23 mouse cellular contexts compared by ENCODE assay signal in genomic region chrX:102085798-102086443, GRCm38 (mm10). TPM values are rescaled to one million over a fixed set of nuclear protein-coding genes. Genes with fewer than 3 reads are reported as not detected.
DNase-seq lines count a peak whose midpoint lies in the region; ATAC-seq and TF ChIP-seq lines count a peak whose summit lies in the region.
"Had no signal": no experiment of that assay in that cellular context is flagged by ENCODE, and none has a peak within 500 bp of the region (broad histone marks: within the 10 kb centered on the region; RNA-seq: fewer than 3 reads in every experiment).

No protein-coding gene starts in this region.

- H3K4me3 ChIP-seq in intestine, embryonic 16.5 days (ENCODE audit: low read length), result no peak overlapping the region
- H3K4me3 ChIP-seq in small intestine, adult 2 months (ENCODE audit: low read depth, low read length), result no peak overlapping the region
- H3K4me3 ChIP-seq: embryonic facial prominence, embryonic 12.5 days; heart, adult 2 months; hindbrain, embryonic 12.5 days; limb, embryonic 13.5 days; lung, embryonic 15.5 days had no signal

- no peaks in the 10 kb centered on the region; the same call in 1 of the 2 replicates for H3K4me1 ChIP-seq in intestine, embryonic 16.5 days (ENCODE audit: control insufficient read depth, insufficient read depth, low read length)
- peaks cover 3% of the 10 kb centered on the region; the same call in 1 of the 2 replicates for H3K4me1 ChIP-seq in small intestine, adult 2 months (ENCODE audit: control insufficient read depth, insufficient read depth, insufficient read length, low read length)
- H3K4me1 ChIP-seq: embryonic facial prominence, embryonic 12.5 days; lung, embryonic 15.5 days had no signal

- no peak overlapping the region for H3K27ac ChIP-seq in intestine, embryonic 16.5 days (ENCODE audit: low read length)
- H3K27ac ChIP-seq in small intestine, adult 2 months (ENCODE audit: insufficient read depth, low read depth, low read length), result 0 out of 2 replicates have a peak overlapping the region, but pooled peaks have one; percentile 6
- H3K27ac ChIP-seq: embryonic facial prominence, embryonic 12.5 days; heart, adult 2 months; hindbrain, embryonic 12.5 days; limb, embryonic 13.5 days; lung, embryonic 15.5 days had no signal

- no peak overlapping the region for H3K4me2 ChIP-seq in intestine, embryonic 16.5 days (ENCODE audit: low read depth, low read length)
- H3K4me2 ChIP-seq: embryonic facial prominence, embryonic 12.5 days; hindbrain, embryonic 12.5 days; limb, embryonic 13.5 days; lung, embryonic 15.5 days had no signal

- 79% methylated on average over 8 of the region's 8 CpGs for WGBS in intestine, embryonic 16.5 days
- WGBS in small intestine, adult 2 months, result 46% methylated on average over 8 of the region's 8 CpGs

- no peaks in the 10 kb centered on the region for H3K9me3 ChIP-seq in intestine, embryonic 16.5 days (ENCODE audit: control insufficient read depth, low read length)
- H3K9me3 ChIP-seq: embryonic facial prominence, embryonic 12.5 days; hindbrain, embryonic 12.5 days; limb, embryonic 13.5 days; lung, embryonic 15.5 days had no signal

- no peak for TF ChIP-seq POLR2A in small intestine, adult 2 months (IDR thresholded peaks at IDR 0.05; ENCODE audit: low read depth, low read length)

- peak; percentile 91 for ATAC-seq in intestine, embryonic 16.5 days
- ATAC-seq in activated CD4-positive, CD25-positive, alpha-beta regulatory T cell, adult 4 months, result no peak
- ATAC-seq: forebrain, postnatal 0 days had no signal

- no peaks in the 10 kb centered on the region for H3K27me3 ChIP-seq in intestine, embryonic 16.5 days (replicated peaks; ENCODE audit: control insufficient read depth, insufficient read depth, low read length)
- no peaks in the 10 kb centered on the region for H3K27me3 ChIP-seq in small intestine, adult 2 months (ENCODE audit: control insufficient read depth, insufficient read depth, low read length)

- peak; percentile 69 for DNase-seq in kidney, adult 9 months
- DNase-seq in kidney, postnatal 10 days, result no peak
- DNase-seq in kidney, postnatal 36 days, result peak; percentile 31 to 40
- no peak for DNase-seq in B cell, adult 2 months
- DNase-seq in layer of hippocampus, postnatal 36 days, result no peak
- DNase-seq: adrenal gland, postnatal 10 days; cerebellum, adult 18-20 months; cerebellum, postnatal 14 days; forebrain, postnatal 0 days; gastrocnemius, postnatal 14 days; heart, adult 2 months; lung, postnatal 4 days; midbrain, embryonic 14.5 days; right cerebral cortex, postnatal 14 days; spleen, adult 18-20 months; thymus, adult 18-20 months had no signal

- H3K36me3 ChIP-seq in intestine, embryonic 16.5 days (ENCODE audit: control insufficient read depth, insufficient read depth, low read length), result no peaks in the 10 kb centered on the region
- no peaks in the 10 kb centered on the region for H3K36me3 ChIP-seq in small intestine, adult 2 months (ENCODE audit: control insufficient read depth, insufficient read depth, low read length)
- H3K36me3 ChIP-seq: embryonic facial prominence, embryonic 12.5 days; hindbrain, embryonic 12.5 days; lung, embryonic 15.5 days had no signal

- H3K9ac ChIP-seq in intestine, embryonic 16.5 days (ENCODE audit: low read depth, low read length), result no peak overlapping the region
- H3K9ac ChIP-seq: embryonic facial prominence, embryonic 12.5 days; forebrain, postnatal 0 days; hindbrain, embryonic 12.5 days; limb, embryonic 13.5 days; lung, embryonic 15.5 days had no signal

- TF ChIP-seq CTCF in small intestine, adult 2 months (IDR thresholded peaks at IDR 0.05; ENCODE audit: extremely low read depth, insufficient read length, insufficient replicate concordance, low read depth, low read length), result no peak

RNA-seq across cellular contexts. Expression of gene Rtl5, which starts 14.8 kb away (rescaled TPM):
- 1.0 and 1.5 TPM in 2 replicates for polyA plus RNA-seq in intestine, embryonic 16.5 days (2015; fragmentation: Nextera tagmentation; extraction: Ambion mirVana)
- 1.3 and 1.4 TPM in 2 replicates for polyA plus RNA-seq in small intestine, adult 2 months (2012; rRNA removed)
- total RNA-seq in layer of hippocampus, postnatal 36 days (2021), result 10 to 100 TPM in 1 of 2 experiments, 1 to 10 TPM in 1; 10.0 to 12.1 TPM
- 1 to 10 TPM in 1 of 2 experiments, under 1 TPM in 1; 0.48 to 1.0 TPM for polyA plus RNA-seq in activated CD4-positive, CD25-positive, alpha-beta regulatory T cell, adult 4 months (2017; shearing (Covaris generic))

RNA-seq across cellular contexts. Expression of gene Pin4, which starts 33.3 kb away (rescaled TPM):
- 44.1 and 49.4 TPM in 2 replicates for polyA plus RNA-seq in intestine, embryonic 16.5 days (2015; fragmentation: Nextera tagmentation; extraction: Ambion mirVana)
- 1.1 TPM in 1 of 2 replicates, not detected in the other for polyA plus RNA-seq in small intestine, adult 2 months (2012; rRNA removed)
- 10 to 100 TPM; 33.5 to 35.8 TPM for total RNA-seq in layer of hippocampus, postnatal 36 days (2021)
- 10 to 100 TPM; 37.4 to 63.2 TPM for polyA plus RNA-seq in activated CD4-positive, CD25-positive, alpha-beta regulatory T cell, adult 4 months (2017; shearing (Covaris generic))

Comparison
In these comparisons a context has a peak if more than half of its experiments do, and no peak if none do; other contexts are left out.
1. DNase-seq: peak in kidney, adult 9 months (single experiment) and kidney, postnatal 36 days (2 of 2); none in kidney, postnatal 10 days (single experiment), B cell, adult 2 months (0 of 2) and layer of hippocampus, postnatal 36 days (0 of 2).
2. RNA of gene Pin4, which starts 33.3 kb away (polyA plus RNA-seq): 37.4 to 63.2 TPM in activated CD4-positive, CD25-positive, alpha-beta regulatory T cell, adult 4 months and 44.1 to 49.4 TPM in intestine, embryonic 16.5 days; 1.1 TPM in small intestine, adult 2 months; every median in the first group is over 10 times any median in the second.